Mouse (Mus musculus): ENCODE results near the gene Phf10. TPM values are rescaled to one million over a fixed set of nuclear protein-coding genes. Genes with fewer than 3 reads are reported as not detected.

The Phf10 gene
- polyA plus RNA-seq, 1 experiment from 2014 or later, result 29.5 TPM

DNA sequence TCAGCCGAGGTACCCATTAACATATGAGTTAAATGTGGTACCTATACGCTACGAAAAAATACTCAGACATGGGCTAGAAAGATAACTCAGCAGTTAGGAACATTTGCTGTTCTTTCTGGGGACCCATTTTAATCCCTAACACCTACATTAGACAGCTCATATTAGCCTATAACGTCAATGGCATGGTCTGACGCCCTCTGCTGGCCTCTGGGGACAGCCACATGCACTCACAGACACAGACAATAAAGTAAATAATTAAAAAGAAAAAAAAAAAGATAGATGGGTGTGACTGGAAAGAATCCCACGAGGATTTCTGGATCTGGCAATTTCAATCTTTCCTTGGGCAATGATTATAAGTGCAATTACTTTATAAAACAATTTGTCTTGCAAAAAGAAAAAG lies 48.7 kb downstream of the Phf10 start:
- DNase-seq (ENCODE audit: low spot score) (no peak), ATAC-seq (ENCODE audit: low FRiP score, low TSS enrichment) (no peak)
- H3K27me3 ChIP-seq (ENCODE audit: control insufficient read depth, insufficient read depth, low read length), result no peaks in the 10 kb centered on the region
- no peaks in the 10 kb centered on the region for H3K9me3 ChIP-seq (ENCODE audit: control insufficient read depth, low read length)
- no peak overlapping the region for H3K4me2 ChIP-seq (replicated peaks; ENCODE audit: low read depth)
- H3K9ac ChIP-seq (ENCODE audit: low read length), result no peak overlapping the region
- no peak overlapping the region for H3K27ac ChIP-seq (replicated peaks)
- TF ChIP-seq EP300 (optimal IDR thresholded peaks at IDR 0.05), result no peak
- TF ChIP-seq CTCF (IDR thresholded peaks at IDR 0.05; ENCODE audit: low read depth), result peak; percentile 59
- no peak overlapping the region for H3K4me3 ChIP-seq (ENCODE audit: low read depth, low read length)
- no peaks in the 10 kb centered on the region for H3K4me1 ChIP-seq (replicated peaks; ENCODE audit: control insufficient read depth, insufficient read depth)
- WGBS, result 51% methylated on average over 6 of the region's 6 CpGs
- H3K36me3 ChIP-seq (ENCODE audit: control insufficient read depth, insufficient read depth, low read length), result no peaks in the 10 kb centered on the region

DNA sequence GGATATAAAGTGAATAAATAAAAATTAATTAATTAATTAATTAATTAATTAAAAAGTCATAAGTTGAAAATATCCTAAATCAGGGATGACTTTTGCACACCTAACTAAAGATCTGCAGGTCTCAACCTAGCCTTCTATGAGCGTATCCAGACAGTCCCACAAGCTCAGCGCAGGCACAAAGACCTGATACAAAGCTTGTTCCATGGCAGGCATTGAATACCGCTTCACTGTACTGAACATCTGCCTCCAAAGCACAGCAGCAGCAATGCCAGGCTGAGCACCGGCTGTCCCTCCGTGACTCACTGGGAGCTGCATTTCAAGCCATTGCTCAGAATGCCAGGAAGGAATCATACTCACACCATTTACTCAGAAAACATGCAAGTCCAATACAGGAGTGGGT lies 50.3 kb downstream of the Phf10 start:
- H3K27me3 ChIP-seq (ENCODE audit: control insufficient read depth, insufficient read depth, low read length), result no peaks in the 10 kb centered on the region
- TF ChIP-seq CTCF (IDR thresholded peaks at IDR 0.05; ENCODE audit: low read depth) (no peak), EP300 (optimal IDR thresholded peaks at IDR 0.05) (no peak)
- DNase-seq (ENCODE audit: low spot score) (no peak), ATAC-seq (ENCODE audit: low FRiP score, low TSS enrichment) (no peak)
- H3K4me3 ChIP-seq (ENCODE audit: low read depth, low read length), result no peak overlapping the region
- no peak overlapping the region for H3K9ac ChIP-seq (ENCODE audit: low read length)
- no peak overlapping the region for H3K4me2 ChIP-seq (replicated peaks; ENCODE audit: low read depth)
- no peaks in the 10 kb centered on the region for H3K9me3 ChIP-seq (ENCODE audit: control insufficient read depth, low read length)
- no peaks in the 10 kb centered on the region for H3K4me1 ChIP-seq (replicated peaks; ENCODE audit: control insufficient read depth, insufficient read depth)
- no peak overlapping the region for H3K27ac ChIP-seq (replicated peaks)
- WGBS, result 93% methylated on average over 5 of the region's 5 CpGs
- H3K36me3 ChIP-seq (ENCODE audit: control insufficient read depth, insufficient read depth, low read length), result no peaks in the 10 kb centered on the region

DNA sequence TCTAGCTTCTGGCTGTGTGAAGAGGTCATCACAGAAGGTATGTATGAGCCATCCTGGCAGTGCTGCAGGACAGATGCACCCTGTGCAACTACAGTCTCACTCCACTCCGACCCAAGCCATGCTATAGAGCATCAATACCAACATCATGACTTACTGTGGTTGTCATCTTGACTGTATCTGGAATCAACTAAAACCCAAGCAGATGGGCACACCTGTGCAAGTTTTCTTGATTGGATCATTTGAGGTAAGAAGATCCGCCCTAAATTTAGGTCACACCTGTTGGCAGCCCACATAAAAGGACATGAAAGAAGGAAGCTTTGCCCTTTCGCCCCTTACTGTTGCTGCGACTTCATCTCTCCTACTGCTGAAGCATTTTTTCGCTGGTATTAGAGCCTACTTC lies 51.7 kb downstream of the Phf10 start:
- H3K27me3 ChIP-seq (ENCODE audit: control insufficient read depth, insufficient read depth, low read length), result no peaks in the 10 kb centered on the region
- H3K9ac ChIP-seq (ENCODE audit: low read length), result no peak overlapping the region
- ATAC-seq (ENCODE audit: low FRiP score, low TSS enrichment), result no peak
- DNase-seq (ENCODE audit: low spot score), result no peak
- no peak overlapping the region for H3K27ac ChIP-seq (replicated peaks)
- TF ChIP-seq CTCF (IDR thresholded peaks at IDR 0.05; ENCODE audit: low read depth) (no peak), EP300 (optimal IDR thresholded peaks at IDR 0.05) (no peak)
- H3K36me3 ChIP-seq (ENCODE audit: control insufficient read depth, insufficient read depth, low read length), result no peaks in the 10 kb centered on the region
- H3K9me3 ChIP-seq (ENCODE audit: control insufficient read depth, low read length), result no peaks in the 10 kb centered on the region
- WGBS, result 85% methylated on average over 5 of the region's 5 CpGs
- H3K4me3 ChIP-seq (ENCODE audit: low read depth, low read length), result no peak overlapping the region
- no peaks in the 10 kb centered on the region for H3K4me1 ChIP-seq (replicated peaks; ENCODE audit: control insufficient read depth, insufficient read depth)
- H3K4me2 ChIP-seq (replicated peaks; ENCODE audit: low read depth), result no peak overlapping the region

DNA sequence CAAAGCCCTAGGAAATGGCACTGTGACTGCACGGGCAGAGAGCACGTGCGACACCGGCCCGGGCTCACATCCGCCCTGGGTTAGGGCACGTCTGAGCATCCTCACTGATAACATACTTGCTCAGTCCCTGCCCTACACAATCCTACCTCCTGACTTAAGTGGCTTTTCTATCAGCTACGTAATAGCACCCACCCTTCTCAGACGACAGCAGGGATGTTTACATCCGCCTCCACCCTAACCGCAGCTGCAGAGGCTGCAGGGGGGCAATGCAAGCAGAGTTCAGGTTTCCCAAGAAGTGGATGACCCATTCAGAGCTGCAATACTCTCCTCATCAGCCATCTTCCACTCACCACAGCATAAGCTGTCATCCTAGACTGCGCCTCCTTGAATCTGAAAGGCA lies 53.9 kb downstream of the Phf10 start:
- Histone ChIP-seq H3K9ac (ENCODE audit: low read length) (no peak overlapping the region), H3K4me3 (ENCODE audit: low read depth, low read length) (no peak overlapping the region), H3K4me2 (replicated peaks; ENCODE audit: low read depth) (no peak overlapping the region), H3K27ac (replicated peaks) (no peak overlapping the region), H3K4me1 (replicated peaks; ENCODE audit: control insufficient read depth, insufficient read depth) (no peaks in the 10 kb centered on the region), H3K9me3 (ENCODE audit: control insufficient read depth, low read length) (no peaks in the 10 kb centered on the region), H3K27me3 (ENCODE audit: control insufficient read depth, insufficient read depth, low read length) (no peaks in the 10 kb centered on the region), H3K36me3 (ENCODE audit: control insufficient read depth, insufficient read depth, low read length) (no peaks in the 10 kb centered on the region)
- TF ChIP-seq EP300 (optimal IDR thresholded peaks at IDR 0.05), result no peak
- no peak for TF ChIP-seq CTCF (IDR thresholded peaks at IDR 0.05; ENCODE audit: low read depth)
- 58% methylated on average over 12 of the region's 12 CpGs for WGBS
- peak; percentile 43; the same call in 1 of the 2 replicates for ATAC-seq (ENCODE audit: low FRiP score, low TSS enrichment)
- DNase-seq (ENCODE audit: low spot score), result no peak

DNA sequence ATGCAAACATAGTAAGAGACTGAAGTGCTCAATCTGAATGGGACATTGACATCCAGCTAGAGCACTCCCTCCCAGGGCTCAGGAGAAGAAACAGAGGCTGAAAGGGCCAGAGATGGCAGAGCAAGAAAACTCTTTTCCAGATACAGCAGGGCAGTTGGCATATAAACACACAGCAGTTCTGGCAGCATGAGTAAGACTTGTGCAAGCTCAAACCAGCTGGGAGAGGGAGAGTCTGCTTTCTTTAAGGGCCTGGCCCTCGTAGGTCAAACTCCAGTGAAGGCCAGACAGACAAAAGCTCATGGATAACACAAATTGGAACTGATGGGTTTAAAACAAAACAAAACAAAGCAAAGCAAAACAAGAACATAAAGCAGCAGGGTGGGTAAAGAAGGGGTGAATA lies 54.5 kb downstream of the Phf10 start:
- H3K4me2 ChIP-seq (replicated peaks; ENCODE audit: low read depth), result no peak overlapping the region
- H3K27ac ChIP-seq (replicated peaks), result 0 out of 2 replicates have a peak overlapping the region, but pooled peaks have one; percentile 30
- H3K4me3 ChIP-seq (ENCODE audit: low read depth, low read length), result no peak overlapping the region
- WGBS, result 32% methylated on average over 1 of the region's 1 CpGs
- ATAC-seq (ENCODE audit: low FRiP score, low TSS enrichment), result no peak
- TF ChIP-seq CTCF (IDR thresholded peaks at IDR 0.05; ENCODE audit: low read depth) (no peak), EP300 (optimal IDR thresholded peaks at IDR 0.05) (no peak)
- no peaks in the 10 kb centered on the region for H3K4me1 ChIP-seq (replicated peaks; ENCODE audit: control insufficient read depth, insufficient read depth)
- no peak overlapping the region for H3K9ac ChIP-seq (ENCODE audit: low read length)
- no peaks in the 10 kb centered on the region for H3K27me3 ChIP-seq (ENCODE audit: control insufficient read depth, insufficient read depth, low read length)
- DNase-seq (ENCODE audit: low spot score), result no peak
- H3K36me3 ChIP-seq (ENCODE audit: control insufficient read depth, insufficient read depth, low read length), result no peaks in the 10 kb centered on the region
- H3K9me3 ChIP-seq (ENCODE audit: control insufficient read depth, low read length), result no peaks in the 10 kb centered on the region

DNA sequence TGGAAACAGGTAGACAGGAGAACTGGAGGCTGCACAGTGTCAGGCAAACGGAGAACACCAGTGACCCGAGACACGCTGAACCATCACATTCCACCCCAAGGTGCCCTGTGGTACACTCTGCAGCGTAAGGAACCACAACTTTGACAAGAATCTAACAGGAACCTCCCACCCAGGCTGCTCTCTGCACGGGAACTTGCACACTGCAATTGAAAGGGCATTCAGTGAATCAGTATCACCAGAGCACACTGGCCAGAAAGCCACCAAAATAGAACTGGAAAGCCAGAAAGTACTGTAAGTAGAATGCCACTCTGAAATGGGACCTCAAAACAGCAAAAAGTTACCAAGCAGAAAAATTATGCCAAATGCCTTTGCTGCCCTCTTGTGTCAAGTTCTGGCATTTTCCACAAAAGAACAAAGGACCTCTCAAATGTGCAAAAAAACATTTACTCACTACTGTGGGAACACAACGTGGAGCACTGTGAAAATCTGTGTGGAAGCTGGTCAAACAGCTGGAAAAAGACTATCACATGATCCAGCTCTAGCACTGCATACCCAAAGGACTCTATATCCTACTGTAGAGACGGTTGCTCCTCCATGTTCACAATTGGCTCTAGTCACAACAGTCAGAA lies 56.3 kb downstream of the Phf10 start:
- Histone ChIP-seq H3K9ac (ENCODE audit: low read length) (no peak overlapping the region), H3K4me1 (replicated peaks; ENCODE audit: control insufficient read depth, insufficient read depth) (no peaks in the 10 kb centered on the region), H3K36me3 (ENCODE audit: control insufficient read depth, insufficient read depth, low read length) (no peaks in the 10 kb centered on the region), H3K4me2 (replicated peaks; ENCODE audit: low read depth) (no peak overlapping the region), H3K27me3 (ENCODE audit: control insufficient read depth, insufficient read depth, low read length) (no peaks in the 10 kb centered on the region), H3K4me3 (ENCODE audit: low read depth, low read length) (no peak overlapping the region), H3K27ac (replicated peaks) (no peak overlapping the region), H3K9me3 (ENCODE audit: control insufficient read depth, low read length) (no peaks in the 10 kb centered on the region)
- TF ChIP-seq CTCF (IDR thresholded peaks at IDR 0.05; ENCODE audit: low read depth) (peak; percentile 98), EP300 (optimal IDR thresholded peaks at IDR 0.05) (no peak)
- ATAC-seq (ENCODE audit: low FRiP score, low TSS enrichment), result no peak
- DNase-seq (ENCODE audit: low spot score), result peak; percentile 64
- WGBS, result 38% methylated on average over 7 of the region's 7 CpGs

All from stomach, postnatal 0 days (tissue).